Mouse (Mus musculus) heart, adult 2 months (tissue): ENCODE data around the gene Abcc10. TPM values are rescaled to one million over a fixed set of nuclear protein-coding genes. Genes with fewer than 3 reads are reported as not detected.

Source experiments
- DNase-seq, 2 experiments: peaks; one replicate each; pipeline ENCODE4 v3.0.0; 2021
- H3K27ac ChIP-seq: fragments of 200-600 bp; 2 replicates; pipeline ENCODE4 v1.8.1; 2022
- H3K27me3 ChIP-seq: fragments of 200-500 bp; 2 replicates; pipeline ENCODE4 v1.6.1; 2012; ENCODE audit warnings: mild to moderate bottlenecking, low read length, inconsistent platforms, mixed read lengths; ENCODE audit not compliant: control insufficient read depth, insufficient read depth
- H3K36me3 ChIP-seq: fragments of 200-500 bp; 2 replicates; pipeline ENCODE4 v1.6.1; 2012; ENCODE audit warnings: low read length, inconsistent platforms; ENCODE audit not compliant: control insufficient read depth, insufficient read depth
- H3K4me1 ChIP-seq: fragments of 200-500 bp; 2 replicates; pipeline ENCODE4 v1.6.1; 2011; ENCODE audit warnings: low read length; ENCODE audit not compliant: control insufficient read depth, insufficient read depth
- H3K4me3 ChIP-seq: fragments of 200-600 bp; 2 replicates; pipeline ENCODE4 v1.8.1; 2022
- H3K79me2 ChIP-seq: fragments of 200-500 bp; replicated peaks from 2 replicates; pipeline ENCODE4 v1.6.1; 2012; ENCODE audit warnings: mild to moderate bottlenecking, inconsistent platforms, low read length, moderate library complexity, mixed read lengths; ENCODE audit not compliant: control insufficient read depth, insufficient read depth
- H3K9ac ChIP-seq: fragments of 200-500 bp; 2 replicates; pipeline ENCODE4 v1.6.1; 2012; ENCODE audit warnings: low read depth, mild to moderate bottlenecking, control low read depth, inconsistent platforms, low read length, mixed read lengths
- CTCF ChIP-seq: fragments of 200-600 bp; IDR thresholded peaks from 2 replicates; pipeline ENCODE4 v1.8.1; 2022; ENCODE audit warnings: antibody characterized with exemption, mild to moderate bottlenecking, moderate library complexity
- EP300 ChIP-seq: fragments of 200-500 bp; IDR thresholded peaks from 2 replicates; pipeline ENCODE4 v1.6.1; 2011; ENCODE audit warnings: low read depth, low read length, control low read depth; ENCODE audit not compliant: insufficient read depth
- POLR2A ChIP-seq: fragments of 200-500 bp; IDR thresholded peaks from 2 replicates; pipeline ENCODE4 v1.6.1; 2011; ENCODE audit warnings: mild to moderate bottlenecking, low read depth, low read length, control low read depth; ENCODE audit not compliant: insufficient read depth
- WGBS: fragments of 180-500 bp; shearing (Covaris S2); methylation state at CpG from one replicate; pipeline ENCODE4 v1.1.7; 2018; 5-methylcytosine and 5-hydroxymethylcytosine counted together
- intact Hi-C: fragments of 180-260 bp; cut with DNase I; formaldehyde crosslinking; loops from one replicate; pipeline ENCODE4 v1.15.1; 2025
- polyA plus RNA-seq: library from polyadenylated mRNA; depleted of rRNA; stranded (reverse); fragments of >200 nt; gene quantifications from 2 replicates; pipeline ENCODE4 v1.2.3, GENCODE M21; 2012
- total RNA-seq, 2 experiments: library from RNA; stranded (reverse); gene quantifications; 2 replicates each; pipeline ENCODE4 v1.2.3; 2021

The Abcc10 gene
- total and polyA plus RNA-seq, 3 experiments, result 3.9 to 9.1 (median 4.0) TPM

GRCm38 (mm10) chr17:46309835-46310234 lies 18.3 kb downstream of the Abcc10 start:
- H3K4me1 ChIP-seq, result no peaks in the 10 kb centered on the region
- no peak overlapping the region for H3K27ac ChIP-seq
- no peaks in the 10 kb centered on the region for H3K27me3 ChIP-seq
- H3K4me3 ChIP-seq, result no peak overlapping the region
- intact Hi-C loops, result no loop called here
- no peaks in the 10 kb centered on the region for H3K36me3 ChIP-seq
- no peak for DNase-seq
- H3K79me2 ChIP-seq, result no peaks in the 10 kb centered on the region
- TF ChIP-seq EP300 (no peak), POLR2A (no peak), CTCF (no peak)
- H3K9ac ChIP-seq, result no peak overlapping the region
- WGBS, result 65% methylated on average over 12 of the region's 12 CpGs

- no peaks in the 10 kb centered on the region for H3K27me3 ChIP-seq
- TF ChIP-seq EP300 (no peak), CTCF (no peak), POLR2A (no peak)
- intact Hi-C loops, result no loop called here
- H3K9ac ChIP-seq, result no peak overlapping the region
- no peaks in the 10 kb centered on the region for H3K79me2 ChIP-seq
- 91% methylated on average over 15 of the region's 15 CpGs for WGBS
- H3K4me1 ChIP-seq, result no peaks in the 10 kb centered on the region
- no peak overlapping the region for H3K4me3 ChIP-seq
- no peak for DNase-seq
- no peak overlapping the region for H3K27ac ChIP-seq
- H3K36me3 ChIP-seq, result no peaks in the 10 kb centered on the region
Measured at GRCm38 (mm10) chr17:46306956-46307355, 21.2 kb downstream of the Abcc10 start.

GRCm38 (mm10) chr17:46304184-46304583 lies 24.0 kb downstream of the Abcc10 start:
- Histone ChIP-seq H3K4me1 (no peaks in the 10 kb centered on the region), H3K27ac (no peak overlapping the region), H3K79me2 (no peaks in the 10 kb centered on the region), H3K4me3 (no peak overlapping the region), H3K36me3 (no peaks in the 10 kb centered on the region), H3K27me3 (no peaks in the 10 kb centered on the region), H3K9ac (no peak overlapping the region)
- intact Hi-C loops, result no loop called here
- no peak for TF ChIP-seq POLR2A
- no peak for TF ChIP-seq CTCF
- TF ChIP-seq EP300, result no peak
- DNase-seq, result no peak
- WGBS, result 95% methylated on average over 9 of the region's 9 CpGs

- intact Hi-C loops, result no loop called here
- 57% methylated on average over 12 of the region's 12 CpGs for WGBS
- H3K79me2 ChIP-seq, result no peaks in the 10 kb centered on the region
- no peak overlapping the region for H3K9ac ChIP-seq
- H3K4me1 ChIP-seq, result no peaks in the 10 kb centered on the region; the same call in 1 of the 2 replicates
- no peak for DNase-seq
- peaks cover 2% of the 10 kb centered on the region; the same call in 1 of the 2 replicates for H3K27me3 ChIP-seq
- TF ChIP-seq CTCF (no peak), POLR2A (no peak), EP300 (no peak)
- no peak overlapping the region for H3K27ac ChIP-seq
- H3K36me3 ChIP-seq, result no peaks in the 10 kb centered on the region
- H3K4me3 ChIP-seq, result no peak overlapping the region
Measured at GRCm38 (mm10) chr17:46301892-46302291, 26.3 kb downstream of the Abcc10 start.

- Histone ChIP-seq H3K9ac (peak overlapping the region; percentile 21), H3K79me2 (no peaks in the 10 kb centered on the region), H3K4me3 (peak overlapping the region; percentile 50), H3K27me3 (peaks cover 2% of the 10 kb centered on the region), H3K27ac (peak overlapping the region; percentile 7; the same call in 1 of the 2 replicates), H3K4me1 (no peaks in the 10 kb centered on the region; the same call in 1 of the 2 replicates), H3K36me3 (no peaks in the 10 kb centered on the region)
- intact Hi-C loops, result loop anchor here (1.0 to 5.0 kb wide), 2 partner anchors 32 to 566 kb away; partner anchors contain the start of gene 1600014C23Rik
- TF ChIP-seq POLR2A (no peak), CTCF (peak; percentile 98; the same call in 1 of the 2 replicates), EP300 (0 out of 2 replicates have a peak, but pooled peaks have one; percentile 57)
- WGBS, result 1% methylated on average over 48 of the region's 48 CpGs
- DNase-seq, result peak; percentile 84 to 90
Measured at GRCm38 (mm10) chr17:46298220-46298913, 29.8 kb downstream of the Abcc10 start.
